Mouse (Mus musculus) heart, adult 18-20 months (tissue): ENCODE data around the gene 0610037L13Rik. TPM values are rescaled to one million over a fixed set of nuclear protein-coding genes. Genes with fewer than 3 reads are reported as not detected.

Experiments
- DNase-seq, 2 experiments: peaks; one replicate each; pipeline ENCODE4 v3.0.0; 2021 to 2022; ENCODE audit warnings: mixed read lengths in 1 of 2
- total RNA-seq, 2 experiments: library from RNA; stranded (reverse); gene quantifications; 2 replicates each; pipeline ENCODE4 v1.2.3; 2021

0610037L13Rik gene
- total RNA-seq, 2 experiments from 2014 or later: 47.0 to 59.4 TPM

GRCm38 (mm10) chr4:107910020-107910419, 20.4 kb downstream of the 0610037L13Rik start:
- DNase-seq: no peak

GRCm38 (mm10) chr4:107920336-107920735, 30.7 kb downstream of the 0610037L13Rik start:
- DNase-seq: no peak

- peak; percentile 58 to 64 for DNase-seq
Measured at GRCm38 (mm10) chr4:107921152-107921695, 31.6 kb downstream of the 0610037L13Rik start.

GRCm38 (mm10) chr4:107921952-107922351, 32.3 kb downstream of the 0610037L13Rik start:
- DNase-seq: peak; percentile 68 to 79

GRCm38 (mm10) chr4:107923145-107923802, 33.7 kb downstream of the 0610037L13Rik start, which contains the start of gene Cpt2:
Cpt2 (minus strand) TSS chr4:107923610.
- DNase-seq: peak; percentile 96 to 97

GRCm38 (mm10) chr4:107923803-107924194, 34.2 kb downstream of the 0610037L13Rik start:
- no peak for DNase-seq

GRCm38 (mm10) chr4:107928269-107928668, 38.7 kb downstream of the 0610037L13Rik start:
- DNase-seq: no peak

- DNase-seq: no peak
Measured at GRCm38 (mm10) chr4:107928726-107929125, 39.1 kb downstream of the 0610037L13Rik start.

- DNase-seq: no peak
Measured at GRCm38 (mm10) chr4:107931453-107931852, 41.8 kb downstream of the 0610037L13Rik start.

GRCm38 (mm10) chr4:107933239-107933638, 43.6 kb downstream of the 0610037L13Rik start:
- peak in 1 of 2 experiments; percentile 41 for DNase-seq

GRCm38 (mm10) chr4:107935254-107935653, 45.6 kb downstream of the 0610037L13Rik start:
- DNase-seq: no peak

GRCm38 (mm10) chr4:107937338-107937737, 47.7 kb downstream of the 0610037L13Rik start:
- DNase-seq: peak; percentile 73 to 81

GRCm38 (mm10) chr4:107938124-107938523, 48.5 kb downstream of the 0610037L13Rik start:
- no peak for DNase-seq

GRCm38 (mm10) chr4:107942741-107943140, 53.1 kb downstream of the 0610037L13Rik start:
- DNase-seq: no peak

- peak in 1 of 2 experiments; percentile 47 for DNase-seq
Measured at GRCm38 (mm10) chr4:107944141-107944540, 54.5 kb downstream of the 0610037L13Rik start.

Other genes with a start within 250 kb of the 0610037L13Rik start
- not detected for gene Dmrtb1, start 205.6 kb upstream of the 0610037L13Rik start, total RNA-seq
- gene Lrp8, start 87.6 kb upstream of the 0610037L13Rik start, total RNA-seq: 1 to 10 TPM in 1 of 2 experiments, under 1 TPM in 1; 0.72 to 1.1 TPM
- gene Magoh, start 10.1 kb upstream of the 0610037L13Rik start, total RNA-seq: 10 to 100 TPM; 43.6 to 46.4 TPM
- 100 to 1,000 TPM; 298 to 310 TPM for gene Cpt2, start 33.8 kb downstream of the 0610037L13Rik start, total RNA-seq
- gene Slc1a7, start 78.5 kb downstream of the 0610037L13Rik start, total RNA-seq: under 1 TPM in 1 of 2 experiments, not detected in 1; 0.10 TPM
- gene Podn, start 206.6 kb downstream of the 0610037L13Rik start, total RNA-seq: 10 to 100 TPM; 15.7 to 17.2 TPM